In genomic region chr4:94515366-94515765, GRCm38 (mm10) we compare ENCODE assay signal across 21 mouse cellular contexts. TPM values are rescaled to one million over a fixed set of nuclear protein-coding genes. Genes with fewer than 3 reads are reported as not detected.
DNase-seq lines count a peak whose midpoint lies in the region; ATAC-seq lines count a peak whose summit lies in the region.
"Had no signal": no experiment of that assay in that cellular context is flagged by ENCODE, and none has a peak within 500 bp of the region (broad histone marks: within the 10 kb centered on the region; RNA-seq: fewer than 3 reads in every experiment).

No protein-coding gene starts in this region.

- ATAC-seq in megakaryocyte progenitor cell, adult 5-6 weeks (replicated peaks; ENCODE audit: poor library complexity) = peak; percentile 64
- ATAC-seq: forebrain, embryonic 14.5 days; forebrain, postnatal 0 days; hindbrain, embryonic 16.5 days had no signal

- peak; percentile 67 for DNase-seq in Muller cell, postnatal 12 days (ENCODE audit: inconsistent ontology term)
- peak; percentile 58 for DNase-seq in adipocyte (ENCODE audit: low spot score)
- DNase-seq in embryo, embryonic 10.5 days (ENCODE audit: low spot score) = no peak
- no peak for DNase-seq in lung, postnatal 10 days
- no peak for DNase-seq in testis, postnatal 14 days (ENCODE audit: low spot score)
- DNase-seq: adrenal gland, adult 8-10 months; adrenal gland, postnatal 25 days; cerebellum, adult 18-20 months; cerebellum, adult 9-10 months; cerebellum, postnatal 14 days; forebrain, postnatal 0 days; gastrocnemius, adult 2 months; gastrocnemius, postnatal 14 days; heart, adult 18-20 months; heart, postnatal 10 days; heart, postnatal 36 days had no signal

RNA-seq across cellular contexts. Expression of gene Gm10306, which starts 41.0 kb away (rescaled TPM):
- total RNA-seq in megakaryocyte progenitor cell, adult 5-6 weeks (2015) = 0.42 TPM in 1 of 2 replicates, not detected in the other
- total RNA-seq in megakaryocyte progenitor cell, adult 5-6 weeks (2017) = not detected in 2 replicates
- total RNA-seq: adrenal gland, postnatal 25 days; ES-E14; forebrain, postnatal 0 days; gastrocnemius, adult 2 months; gastrocnemius, postnatal 14 days; gastrocnemius, postnatal 4 days; heart, adult 18-20 months; heart, postnatal 10 days; heart, postnatal 36 days had no signal

RNA-seq across cellular contexts. Expression of gene Caap1, which starts 41.2 kb away (rescaled TPM):
- 26.4 and 27.1 TPM in 2 replicates for total RNA-seq in megakaryocyte progenitor cell, adult 5-6 weeks (2015)
- 16.6 and 23.1 TPM in 2 replicates for total RNA-seq in megakaryocyte progenitor cell, adult 5-6 weeks (2017)

Comparison
In these comparisons a context has a peak if more than half of its experiments do, and no peak if none do; other contexts are left out.
1. DNase-seq: peak in Muller cell, postnatal 12 days (single experiment) and adipocyte (single experiment); none in embryo, embryonic 10.5 days (single experiment), lung, postnatal 10 days (single experiment) and testis, postnatal 14 days (single experiment).